Mouse (Mus musculus): ENCODE results near the gene Anapc16. TPM values are rescaled to one million over a fixed set of nuclear protein-coding genes. Genes with fewer than 3 reads are reported as not detected.
A peak's percentile ranks its signal among the peaks of the same experiment; 100 is the strongest.

Anapc16 gene
- total RNA-seq (2022) = 10 to 100 TPM; 66.2 to 69.6 (median 67.9) TPM

DNA sequence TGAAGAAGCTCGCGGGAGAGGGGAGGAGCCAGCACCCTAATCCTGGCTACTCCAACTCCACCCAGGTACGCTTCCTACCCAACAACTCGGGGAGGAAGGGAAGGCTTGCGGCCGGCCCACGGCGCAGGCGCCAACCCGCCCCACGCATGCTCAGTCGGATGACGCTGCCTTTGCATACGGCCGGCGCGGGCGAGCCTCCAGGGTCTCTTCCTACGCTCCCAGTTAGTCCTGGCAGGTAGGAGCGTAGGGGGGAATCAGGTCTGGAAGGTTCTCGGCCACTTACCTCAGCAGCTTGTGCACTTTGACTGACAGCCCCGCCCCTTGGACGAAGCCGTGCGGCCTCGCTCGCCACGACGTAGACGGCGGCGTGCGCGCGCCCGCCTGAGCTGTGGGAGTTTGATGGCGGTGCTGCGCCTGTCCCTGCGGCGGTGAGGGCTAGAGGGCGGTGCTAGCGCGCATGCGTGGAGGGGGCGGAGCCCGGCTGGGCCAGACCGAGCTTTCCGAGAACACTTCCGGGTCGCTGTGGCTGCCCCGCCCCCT is at the start of gene Anapc16, which contains the start of gene Ascc1:
Anapc16 (minus strand) TSS at position 463 of the 540 bp plus-strand sequence.
Ascc1 (plus strand) TSS at position 133 of the 540 bp plus-strand sequence.
- peak; percentile 92 to 96 for DNase-seq (ENCODE audit: low spot score in 2 of 2)

DNA sequence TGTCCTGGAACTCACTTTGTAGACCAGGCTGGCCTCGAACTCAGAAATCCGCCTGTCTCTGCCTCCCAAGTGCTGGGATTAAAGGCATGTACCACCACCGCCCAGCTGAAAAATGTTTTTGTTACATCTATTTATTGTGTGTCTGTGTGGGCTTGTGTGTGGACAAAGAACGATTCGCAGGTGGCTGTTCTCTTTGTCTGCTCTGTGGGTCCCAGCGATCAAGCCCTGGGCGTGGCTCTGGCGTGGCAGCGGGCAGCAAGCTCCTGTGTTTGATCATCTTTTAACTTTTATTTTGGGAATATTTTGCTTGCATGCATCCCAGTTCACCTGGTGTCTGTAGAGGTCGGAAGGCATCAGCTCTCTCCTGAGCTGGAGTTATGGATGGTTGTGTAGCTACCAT is 47.6 kb upstream of the Anapc16 start:
- no peak for DNase-seq (ENCODE audit: low spot score in 2 of 2)

DNA sequence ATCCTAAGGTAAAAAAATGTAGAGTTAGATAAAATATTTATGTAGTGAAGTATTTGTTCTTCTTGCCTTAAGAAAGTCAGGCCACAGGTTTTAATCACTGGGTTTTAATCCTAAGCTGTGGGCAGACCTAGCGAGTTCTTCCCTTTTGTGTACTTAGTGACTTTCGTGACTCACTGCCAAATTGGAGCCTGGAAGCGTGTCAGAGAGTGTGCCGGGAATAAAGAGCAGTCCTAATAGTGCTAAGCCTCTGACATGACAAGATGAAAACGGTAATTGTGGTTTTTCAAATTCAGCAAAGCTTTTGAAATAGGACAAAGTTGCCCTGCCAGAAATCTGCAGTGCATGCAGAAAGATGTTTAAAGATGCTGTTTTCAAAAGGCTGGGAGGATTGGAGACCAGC is 43.8 kb upstream of the Anapc16 start:
- DNase-seq (ENCODE audit: low spot score in 2 of 2) = peak; percentile 34 to 46

DNA sequence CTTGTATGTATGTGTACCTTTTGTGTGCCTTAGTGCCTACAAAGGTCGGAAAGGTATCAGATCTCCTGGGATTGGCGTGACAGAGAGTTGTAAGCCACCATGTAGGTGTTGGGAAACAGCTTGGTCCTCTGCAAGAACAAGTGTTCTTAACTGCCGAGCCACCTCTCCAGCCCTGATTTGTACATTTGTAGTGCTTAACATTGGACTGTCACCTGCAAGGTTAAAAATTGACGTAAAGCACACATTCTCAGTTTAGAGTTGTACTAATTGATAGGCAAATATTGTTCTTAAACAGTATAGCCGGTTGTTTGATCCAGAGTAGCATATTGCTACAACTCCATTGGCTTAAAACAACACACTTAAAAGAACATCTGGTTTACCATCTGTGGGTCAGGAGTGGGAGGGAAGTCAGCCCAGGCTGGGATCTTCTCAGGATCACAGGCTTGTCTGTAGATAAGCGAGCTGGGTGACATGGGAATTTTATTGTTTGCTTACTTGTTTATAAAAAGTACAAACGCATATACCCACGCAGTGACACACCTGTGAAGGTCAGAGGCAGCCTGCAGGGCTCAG is 39.5 kb upstream of the Anapc16 start:
- no peak for DNase-seq (ENCODE audit: low spot score in 2 of 2)

DNA sequence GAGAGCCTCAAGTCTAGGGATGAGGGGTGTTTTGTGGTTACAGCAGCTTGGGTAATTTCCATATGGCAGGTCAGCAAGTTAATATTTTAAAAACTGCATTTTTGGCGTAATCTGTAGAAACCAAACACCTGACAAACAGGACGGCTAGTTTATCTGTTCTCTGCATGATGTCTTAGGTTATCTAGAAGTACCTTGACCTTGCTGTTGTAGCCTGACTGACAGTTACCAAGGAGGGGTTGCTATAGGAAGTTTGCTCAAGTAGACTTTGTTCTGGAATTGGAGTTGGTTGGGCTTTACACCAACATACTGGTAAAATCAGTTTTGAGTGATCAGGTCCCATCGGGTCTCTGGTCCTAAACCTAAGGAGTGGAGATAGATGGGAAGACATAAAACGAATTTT is 32.8 kb upstream of the Anapc16 start:
- no peak for DNase-seq (ENCODE audit: low spot score in 2 of 2)

DNA sequence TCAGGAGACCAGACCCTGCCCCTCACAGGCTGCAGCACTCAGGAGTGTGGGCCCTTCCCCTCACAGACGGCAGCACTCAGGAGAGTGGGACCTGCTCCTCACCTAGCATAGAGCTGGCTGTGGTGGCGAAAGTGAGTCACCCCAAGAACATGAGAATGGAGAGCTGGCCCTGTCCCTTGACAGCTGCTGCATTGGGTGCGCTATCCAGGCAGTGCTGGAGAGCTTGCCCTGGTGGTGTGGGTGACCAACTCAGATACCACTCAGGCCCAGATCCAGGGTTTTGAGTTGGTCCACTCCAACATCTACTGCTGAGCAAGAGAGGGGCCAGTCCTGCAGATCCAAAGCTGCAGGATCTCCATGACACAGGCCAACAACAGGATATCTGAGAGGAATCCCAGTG is 31.7 kb upstream of the Anapc16 start:
- DNase-seq (ENCODE audit: low spot score in 2 of 2) = no peak

DNA sequence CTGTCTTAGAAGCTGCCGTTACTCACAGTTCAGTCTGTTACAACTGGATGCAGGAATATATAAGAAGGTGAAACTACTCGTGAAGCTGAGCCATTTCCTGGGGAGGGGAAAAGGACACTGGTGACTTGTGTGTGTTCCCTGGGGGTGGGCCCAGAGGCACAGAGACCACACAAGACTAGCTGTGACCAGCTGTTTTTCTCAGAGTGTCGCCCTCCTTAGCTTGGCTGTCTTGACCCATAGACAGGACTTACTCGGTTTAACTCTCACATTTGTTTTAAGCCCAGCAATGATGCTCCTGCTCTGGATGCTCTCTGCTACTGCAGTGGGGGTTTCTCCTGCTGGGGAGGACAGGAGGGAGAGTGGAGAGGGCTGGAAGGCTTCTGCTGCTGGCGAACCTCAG is 30.1 kb upstream of the Anapc16 start:
- no peak for DNase-seq (ENCODE audit: low spot score in 2 of 2)

DNA sequence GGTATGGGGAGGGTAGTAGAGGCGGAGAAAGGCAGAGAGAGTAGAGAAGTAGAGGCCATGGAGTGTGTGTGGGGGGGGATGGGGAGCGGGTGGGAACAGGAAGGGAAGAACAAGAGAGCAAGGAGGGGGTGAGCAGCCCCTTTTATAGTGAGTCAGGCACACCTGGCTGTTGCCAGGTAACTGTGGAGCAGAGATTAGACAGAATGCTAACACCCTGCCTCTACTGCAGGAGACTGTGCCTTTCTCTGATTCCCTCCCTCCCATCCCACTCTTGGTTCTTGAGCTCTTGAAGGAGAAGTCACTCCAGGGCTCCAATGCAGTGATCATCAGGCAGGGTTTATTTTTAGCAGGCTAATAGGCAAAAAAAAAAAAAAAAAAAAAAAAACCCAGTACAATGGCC is 29.7 kb upstream of the Anapc16 start:
- DNase-seq (ENCODE audit: low spot score in 2 of 2) = no peak

DNA sequence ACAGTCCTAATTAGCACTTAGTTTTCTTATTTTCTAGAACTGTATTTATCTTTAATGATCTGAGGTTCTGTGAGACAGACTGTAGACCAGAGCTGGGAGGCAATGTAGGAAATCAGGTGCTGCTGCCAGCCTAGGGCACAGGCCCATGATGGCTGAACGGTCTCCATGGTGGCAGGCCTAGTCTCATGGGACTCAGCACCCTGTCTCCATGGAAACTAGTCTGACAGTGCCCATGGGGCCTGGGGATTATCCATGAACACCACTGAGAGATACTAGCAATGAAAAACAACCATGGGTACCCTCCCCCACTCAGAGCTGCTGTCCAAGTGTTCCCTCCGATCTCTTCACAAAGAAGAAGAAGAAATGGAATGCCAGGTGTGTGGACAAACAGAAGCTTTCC is 29.1 kb upstream of the Anapc16 start:
- no peak for DNase-seq (ENCODE audit: low spot score in 2 of 2)

DNA sequence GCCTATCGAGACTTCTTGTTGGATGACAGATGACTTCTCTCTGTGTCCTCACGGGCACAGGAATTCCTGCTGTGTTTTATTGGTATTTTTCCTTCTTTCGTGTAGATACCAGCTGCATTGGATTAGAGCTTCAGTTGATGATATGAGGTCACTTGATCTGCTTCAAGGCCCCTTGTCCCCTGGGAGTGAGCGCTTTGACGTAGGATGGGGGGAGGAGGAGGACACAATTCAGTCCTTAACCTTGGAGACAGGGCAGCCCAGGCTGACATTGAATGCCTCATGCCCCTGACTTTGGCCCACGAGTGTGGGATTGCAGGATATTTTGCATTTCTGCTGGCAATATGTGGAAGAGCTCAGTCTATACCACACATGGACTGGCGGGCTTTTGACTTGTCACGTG is 28.6 kb upstream of the Anapc16 start:
- no peak for DNase-seq (ENCODE audit: low spot score in 2 of 2)

DNA sequence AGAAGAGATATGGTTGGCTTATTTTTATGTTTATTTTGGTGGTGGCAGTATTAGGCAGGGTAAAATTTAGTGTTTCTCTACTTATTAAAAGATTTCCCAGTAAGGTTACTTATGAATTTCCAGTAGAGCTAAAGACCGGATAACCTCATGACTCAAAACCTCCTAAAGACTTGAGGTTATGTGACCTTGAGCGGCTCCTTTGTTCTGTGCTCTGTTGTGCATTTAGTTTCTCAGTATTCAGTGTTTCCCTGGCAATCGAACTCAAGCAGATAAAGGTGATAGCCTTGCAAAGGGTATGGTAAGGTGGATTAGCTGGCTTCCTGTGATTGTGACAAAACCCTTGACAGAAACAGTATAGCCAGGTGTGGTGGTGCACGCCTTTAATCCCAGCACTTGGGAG is 26.5 kb upstream of the Anapc16 start:
- DNase-seq (ENCODE audit: low spot score in 2 of 2) = no peak

DNA sequence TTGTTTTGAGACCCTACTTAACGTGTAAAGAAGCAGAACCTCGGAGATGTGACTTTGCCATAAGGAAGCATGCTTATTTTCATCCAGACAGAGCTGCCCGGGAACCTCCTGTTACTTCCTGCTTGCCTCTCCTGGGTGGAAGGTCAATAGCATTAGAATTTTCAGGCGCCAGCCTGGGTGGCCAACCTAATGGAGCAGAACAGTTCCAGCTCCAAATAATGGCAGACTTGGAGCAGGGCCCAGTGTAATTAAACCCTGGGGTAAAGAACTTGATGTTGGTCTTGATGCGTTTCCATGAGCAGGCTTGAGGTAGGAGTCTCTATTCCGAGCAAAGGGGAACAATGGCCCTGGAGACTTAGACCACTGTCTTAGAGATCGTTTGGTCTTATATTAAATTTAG is 26.0 kb upstream of the Anapc16 start:
- peak in 1 of 2 experiments; percentile 21 for DNase-seq (ENCODE audit: low spot score in 2 of 2)

DNA sequence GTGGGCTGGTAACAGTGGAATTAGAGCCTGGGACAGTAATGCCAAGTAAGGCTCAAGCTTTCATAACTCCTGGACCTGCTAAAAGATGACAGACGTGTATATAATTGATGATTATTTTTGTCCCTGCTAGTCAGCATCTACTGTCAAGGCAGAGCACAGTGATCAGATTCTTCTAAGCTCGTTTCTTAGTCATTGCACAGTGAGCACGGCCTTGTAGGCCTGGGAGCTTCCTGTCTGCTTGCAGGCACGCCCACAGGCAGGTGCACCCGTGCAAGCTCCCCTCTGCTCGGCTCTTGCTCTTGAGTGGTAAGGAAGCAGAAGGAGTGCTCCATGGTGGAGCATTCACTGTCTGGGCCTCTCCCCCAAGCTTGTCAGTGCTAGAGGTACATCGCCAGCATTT is 25.2 kb upstream of the Anapc16 start:
- no peak for DNase-seq (ENCODE audit: low spot score in 2 of 2)

DNA sequence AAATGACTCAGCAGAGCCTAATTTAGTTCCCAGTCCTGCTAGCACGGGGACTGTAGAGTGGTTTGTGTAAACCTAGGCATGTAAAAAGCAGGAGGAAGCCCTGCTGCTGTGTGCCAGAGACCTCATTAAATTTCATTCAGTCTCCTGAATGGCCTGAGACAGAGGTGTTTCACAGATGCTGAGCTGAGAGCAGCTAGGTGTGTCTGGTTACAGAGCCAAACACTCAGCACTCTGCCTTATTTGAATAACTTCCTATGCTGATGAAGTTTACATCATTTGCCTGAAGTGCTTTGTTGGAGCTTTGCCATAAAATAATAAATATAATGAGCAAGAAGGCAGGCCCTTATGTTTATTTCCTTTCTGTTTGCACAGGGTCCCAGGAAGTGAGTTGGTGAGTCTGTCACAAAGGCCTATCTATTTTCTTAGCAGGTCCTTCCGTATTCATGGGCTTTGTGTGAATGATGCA is 24.7 kb upstream of the Anapc16 start:
- DNase-seq (ENCODE audit: low spot score in 2 of 2) = no peak

DNA sequence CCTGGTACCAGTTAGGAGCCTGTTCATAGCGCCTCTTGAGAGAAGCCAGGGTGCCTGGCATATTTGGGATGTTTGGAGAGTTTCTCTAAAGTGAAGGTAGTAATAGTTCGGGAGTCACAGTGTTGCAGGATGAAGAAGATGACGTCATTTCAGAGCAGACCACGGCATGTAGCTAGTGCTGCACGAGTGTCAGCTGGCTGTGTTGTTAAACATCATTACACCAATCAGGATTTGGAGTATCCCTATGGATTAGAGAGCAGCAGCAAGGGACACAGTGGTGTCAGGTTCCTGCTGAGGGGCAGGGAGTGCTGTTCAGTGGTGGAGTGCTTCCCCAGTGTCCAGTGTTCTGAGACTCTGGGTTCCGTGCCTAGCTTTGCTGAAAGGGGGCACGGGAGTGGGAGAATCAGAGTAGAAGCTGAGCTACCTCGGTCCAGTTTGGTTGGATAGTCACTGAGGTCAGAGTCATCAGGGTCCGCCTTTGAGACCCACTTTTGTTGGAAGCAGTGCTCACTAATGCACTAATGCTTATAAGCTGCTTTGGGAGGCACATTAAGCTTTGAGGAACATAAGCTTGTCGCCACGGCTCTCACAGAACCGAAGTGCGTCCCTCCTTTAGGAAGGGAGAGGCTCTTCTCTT is 23.9 kb upstream of the Anapc16 start:
- DNase-seq (ENCODE audit: low spot score in 2 of 2) = no peak

DNA sequence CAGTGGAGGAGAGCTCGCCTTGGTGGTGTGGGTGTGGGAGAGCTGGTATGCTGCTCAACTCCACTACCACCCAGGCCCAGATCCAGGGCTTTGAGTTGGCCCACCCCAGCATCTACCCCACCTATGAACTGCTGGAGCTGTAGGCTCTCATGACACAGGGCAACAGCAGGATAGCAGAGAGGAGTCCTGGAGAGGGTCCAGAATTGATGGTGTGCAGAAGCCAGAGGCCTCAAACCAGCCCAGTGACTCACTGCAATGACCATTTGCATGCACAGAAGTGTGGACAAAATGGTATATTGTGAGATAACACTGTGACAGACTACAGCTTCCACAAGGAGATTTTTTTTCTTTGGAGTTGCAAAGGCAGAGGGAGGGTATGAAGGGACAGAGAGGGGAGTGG is 20.8 kb upstream of the Anapc16 start:
- no peak for DNase-seq (ENCODE audit: low spot score in 2 of 2)

DNA sequence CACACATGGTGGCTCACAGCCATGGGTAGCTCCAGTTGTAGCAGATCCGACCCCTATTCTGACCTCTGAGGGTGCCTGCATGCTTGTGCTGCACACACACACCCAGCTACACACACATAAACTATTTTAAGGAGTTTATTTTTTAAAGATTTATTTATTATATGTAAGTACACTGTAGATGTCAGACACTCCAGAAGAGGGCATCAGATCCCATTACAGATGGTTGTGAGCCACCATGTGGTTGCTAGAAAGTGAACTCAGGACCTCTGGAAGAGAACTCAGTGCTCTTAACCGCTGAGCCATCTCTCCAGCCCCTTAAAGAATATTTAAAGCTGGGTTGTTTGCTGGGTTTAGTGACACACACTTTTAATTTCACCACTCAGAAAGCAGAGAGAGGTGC is 16.4 kb upstream of the Anapc16 start:
- no peak for DNase-seq (ENCODE audit: low spot score in 2 of 2)

DNA sequence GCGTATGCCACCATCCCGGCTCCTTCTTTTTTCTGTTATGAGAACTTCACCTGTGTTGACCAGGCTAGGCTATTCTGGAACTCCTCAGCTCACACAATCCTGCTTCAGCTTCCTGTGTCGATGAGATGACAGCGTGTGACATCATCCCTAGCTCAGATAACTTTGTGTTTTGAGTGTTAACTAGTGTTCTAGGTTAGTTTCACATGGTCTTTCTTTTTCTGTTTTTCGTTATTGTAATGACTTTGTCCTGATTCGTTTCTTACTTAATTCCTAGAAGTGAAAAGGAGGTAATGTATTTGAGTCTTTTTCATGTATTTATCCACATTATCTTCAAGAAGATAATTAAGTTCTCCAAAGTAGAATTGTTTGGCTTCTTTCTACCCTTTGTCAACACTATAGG is 13.3 kb upstream of the Anapc16 start:
- DNase-seq (ENCODE audit: low spot score in 2 of 2) = no peak

DNA sequence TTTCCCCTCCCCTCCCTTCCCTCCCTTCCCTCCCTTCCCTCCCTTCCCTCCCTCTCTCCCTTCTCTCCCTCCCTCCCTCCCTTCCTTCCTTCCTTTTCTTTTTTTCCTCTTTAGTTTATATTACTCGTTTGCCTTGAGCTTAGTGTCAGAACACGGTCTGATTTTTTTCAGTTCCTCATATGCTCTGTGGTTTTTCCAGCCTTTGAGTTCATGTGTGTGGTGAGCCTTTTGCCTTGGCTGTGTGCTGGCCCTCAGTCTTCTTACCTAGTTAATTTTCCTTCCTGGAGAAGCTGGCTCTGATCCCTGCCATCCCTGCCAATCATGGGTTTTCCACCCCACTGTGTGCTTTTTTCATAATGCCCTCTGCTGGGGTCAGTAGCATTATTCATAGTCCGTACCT is 6.2 kb upstream of the Anapc16 start:
- no peak for DNase-seq (ENCODE audit: low spot score in 2 of 2)

DNA sequence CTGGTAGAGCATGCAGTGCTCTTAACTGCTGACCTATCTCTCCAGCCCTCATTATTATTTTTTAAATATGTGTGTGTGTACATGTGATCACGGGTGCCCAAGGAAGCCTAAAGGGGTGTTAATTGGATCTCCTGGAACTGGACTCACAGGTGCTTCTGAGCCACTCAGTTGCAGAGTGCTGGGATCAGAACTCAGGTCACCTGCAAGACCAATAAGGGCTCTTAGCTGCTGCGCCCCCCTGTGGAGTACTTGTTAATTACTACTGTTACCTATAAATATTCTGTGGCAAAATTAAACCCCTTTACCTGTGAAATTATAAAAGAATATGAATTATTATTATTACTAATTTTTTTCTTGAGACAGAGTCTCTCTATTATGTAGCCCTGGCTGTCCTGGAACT is 2.3 kb upstream of the Anapc16 start:
- no peak for DNase-seq (ENCODE audit: low spot score in 2 of 2)

DNA sequence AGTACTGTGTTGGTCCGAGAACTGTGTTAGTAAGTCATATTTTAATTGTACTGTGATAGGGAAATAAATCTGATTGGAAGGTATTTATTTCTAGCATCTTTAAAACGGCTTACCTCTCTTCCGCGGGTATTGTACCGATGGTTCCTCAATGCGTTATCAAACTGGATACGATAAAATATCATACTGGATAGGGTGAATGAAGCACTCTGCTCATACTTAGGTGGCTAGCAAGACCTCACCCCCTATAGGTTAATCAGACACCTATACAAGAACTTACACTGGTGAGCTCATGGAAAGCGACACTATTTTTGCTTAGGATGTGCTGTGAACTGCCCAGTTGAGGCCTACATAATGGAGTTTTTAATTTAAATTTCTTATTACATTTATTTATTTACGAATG is 912 bp upstream of the Anapc16 start:
- no peak for DNase-seq (ENCODE audit: low spot score in 2 of 2)

DNA sequence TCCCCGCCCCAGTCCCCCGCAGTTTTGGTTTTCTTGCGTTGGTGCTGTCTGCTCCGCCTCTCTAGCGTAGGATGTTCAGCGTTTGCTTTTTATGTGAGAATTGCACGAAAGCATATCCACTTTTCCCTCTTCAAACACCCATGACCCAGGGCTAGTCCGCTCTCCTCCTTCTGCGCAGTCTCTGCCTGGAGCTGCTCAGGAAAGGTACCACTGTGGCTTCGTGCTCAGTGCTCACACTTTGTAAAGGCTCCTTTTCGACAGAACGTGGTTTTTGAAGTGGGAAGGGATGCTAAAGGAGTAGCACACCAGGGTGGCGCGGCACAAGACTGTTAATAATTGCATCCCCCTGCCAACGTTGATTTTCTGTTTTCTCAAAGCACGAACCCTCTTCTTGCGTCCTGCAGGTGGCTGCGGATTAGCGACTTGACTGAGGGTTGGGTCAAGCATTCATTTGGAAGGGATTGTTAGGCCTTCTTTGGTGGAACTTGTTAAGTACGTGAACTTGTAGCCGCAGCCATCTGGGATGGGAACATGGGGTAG is 348 bp upstream of the Anapc16 start:
- no peak for DNase-seq (ENCODE audit: low spot score in 2 of 2)

DNA sequence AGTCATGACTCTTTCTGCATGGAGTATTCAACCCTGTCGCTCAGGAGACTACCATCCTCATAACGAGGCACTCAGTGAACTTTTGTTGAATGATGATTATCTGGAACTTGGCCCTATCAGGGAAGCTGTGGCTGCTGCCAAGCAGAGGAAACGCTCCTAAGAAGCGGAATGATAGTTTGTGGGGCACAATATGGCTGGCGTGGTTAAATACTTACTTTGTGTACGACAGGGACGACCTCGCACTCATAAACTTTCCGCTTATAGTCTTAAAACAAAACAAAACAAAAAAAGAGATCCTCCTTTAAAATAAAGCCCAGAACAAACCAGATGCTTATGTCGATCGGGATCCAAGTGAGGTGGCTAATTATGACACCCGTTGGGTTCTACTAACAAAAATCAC is 732 bp downstream of the Anapc16 start:
- DNase-seq (ENCODE audit: low spot score in 2 of 2) = no peak

Measured in layer of hippocampus, adult 8-10 months (tissue).